Mouse (Mus musculus): ENCODE results near the gene Ift122.

The Ift122 gene

DNA sequence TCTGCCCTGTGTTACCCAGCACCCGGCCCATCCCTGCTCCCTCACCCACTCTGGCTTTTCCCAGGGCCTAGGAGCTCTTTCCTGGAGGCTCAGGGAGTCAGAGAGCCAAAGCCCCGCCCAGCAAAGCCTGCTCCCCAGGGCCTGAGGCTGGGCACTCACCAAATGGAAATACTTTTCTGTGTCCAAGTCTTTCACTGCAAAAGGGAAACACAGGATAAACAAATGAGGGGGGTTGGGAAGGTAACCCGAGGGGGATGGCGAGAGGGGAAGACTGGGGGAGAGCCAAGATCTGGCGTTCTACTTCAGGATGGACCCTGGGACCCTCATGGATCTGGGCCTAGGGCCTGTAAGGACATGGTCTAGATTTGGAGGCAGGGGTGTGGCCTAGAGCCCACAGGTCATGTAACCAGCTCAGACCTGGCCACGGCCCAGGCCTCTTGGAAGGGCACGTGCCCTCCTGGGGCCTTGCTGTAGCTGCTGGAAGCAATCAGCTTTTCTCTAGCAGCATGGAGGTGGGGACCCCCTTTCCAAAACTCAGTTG, 106.0 kb downstream of the Ift122 start:
- no peak for DNase-seq (ENCODE audit: low read depth, low spot score)

DNA sequence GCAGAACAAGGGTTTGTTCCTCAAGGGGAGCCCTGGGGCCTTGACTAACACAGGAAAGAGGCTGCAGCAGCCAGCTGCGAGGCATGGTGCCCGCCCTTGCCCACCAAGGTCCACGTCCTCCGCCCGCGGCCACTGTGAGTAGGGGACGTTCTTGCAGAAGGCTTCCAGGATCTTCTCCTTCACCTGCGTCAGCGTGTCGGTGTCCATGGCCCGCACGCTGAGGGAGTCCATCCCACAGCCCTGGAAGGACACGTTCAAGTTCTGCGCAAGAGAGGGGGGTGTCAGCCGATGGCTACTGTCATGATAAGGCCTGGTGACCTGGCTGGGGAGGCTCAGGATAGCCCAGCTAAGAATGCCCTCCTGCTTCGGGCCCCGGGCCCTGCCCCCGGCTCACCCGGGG, 107.1 kb downstream of the Ift122 start:
- no peak for DNase-seq (ENCODE audit: low read depth, low spot score)

DNA sequence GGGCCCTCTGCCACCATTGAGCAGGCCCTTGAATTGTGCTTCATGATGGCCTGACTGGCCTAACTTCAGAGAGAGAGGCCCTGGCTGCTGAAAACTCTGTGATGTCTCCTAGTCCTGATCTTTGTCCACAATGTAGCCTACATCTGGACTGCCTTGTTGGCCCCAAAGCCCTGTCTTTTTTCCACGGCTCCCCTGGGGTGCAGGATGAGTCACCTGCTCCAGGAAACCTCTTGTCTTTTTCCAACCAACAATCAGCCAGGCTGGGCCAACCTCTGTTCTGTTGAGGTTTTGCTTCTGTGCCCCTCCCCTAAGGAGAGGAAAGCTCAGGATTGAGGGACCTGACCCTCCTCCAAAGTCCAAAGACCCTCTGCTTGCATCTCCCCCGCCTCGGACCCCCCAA, 108.5 kb downstream of the Ift122 start:
- no peak for DNase-seq (ENCODE audit: low read depth, low spot score)

DNA sequence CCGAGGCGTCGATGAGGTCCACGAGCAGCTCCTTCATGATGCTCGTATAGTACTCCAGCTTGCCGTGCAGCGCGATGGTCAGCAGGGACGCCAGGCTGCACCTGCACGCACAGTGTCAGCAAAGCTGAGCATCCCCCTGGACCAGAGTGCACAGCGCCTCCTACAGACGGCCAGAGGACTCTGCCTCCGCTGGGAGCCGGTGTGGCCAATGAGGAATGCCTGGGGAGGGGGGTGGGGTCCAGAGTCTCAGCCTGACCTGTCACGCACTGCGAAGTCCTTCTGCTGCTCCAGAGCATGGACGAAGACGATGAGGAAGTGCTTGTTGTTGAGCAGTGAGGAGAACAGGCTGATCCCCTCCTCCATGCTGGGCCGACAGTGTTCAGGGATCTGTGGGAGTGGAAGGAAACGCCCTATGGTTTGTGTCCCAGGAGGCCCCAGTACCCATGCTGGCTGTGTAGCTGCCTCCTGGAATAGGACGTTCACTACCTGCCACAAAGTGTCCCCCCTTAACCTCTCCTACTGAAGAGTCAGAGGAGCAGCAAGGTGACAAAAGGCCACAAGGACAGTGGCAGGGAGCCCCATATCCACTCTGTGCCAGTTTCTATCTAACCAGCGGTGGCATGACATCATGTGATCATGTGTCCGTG, 109.3 kb downstream of the Ift122 start:
- DNase-seq (ENCODE audit: low read depth, low spot score): no peak

DNA sequence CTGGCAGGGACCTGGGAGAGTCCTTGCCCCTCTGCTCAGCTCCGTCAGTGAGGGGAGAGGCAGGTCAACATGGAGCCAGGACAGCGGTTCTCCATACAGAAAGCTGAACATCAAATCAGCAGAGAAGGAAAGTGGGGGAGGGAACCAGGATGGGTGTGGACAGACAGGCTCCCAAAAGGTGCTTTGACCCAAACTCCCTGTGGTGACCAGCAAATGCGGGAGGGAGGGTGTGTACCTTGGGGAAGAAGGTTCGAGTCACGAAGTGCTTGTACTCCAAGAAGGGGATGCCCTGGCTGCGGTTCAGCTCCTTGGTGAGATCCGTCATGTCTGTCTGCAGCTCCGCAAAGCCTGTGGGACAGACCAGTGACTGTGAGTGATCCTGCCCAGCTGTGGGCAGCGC, 110.4 kb downstream of the Ift122 start:
- no peak for DNase-seq (ENCODE audit: low read depth, low spot score)

DNA sequence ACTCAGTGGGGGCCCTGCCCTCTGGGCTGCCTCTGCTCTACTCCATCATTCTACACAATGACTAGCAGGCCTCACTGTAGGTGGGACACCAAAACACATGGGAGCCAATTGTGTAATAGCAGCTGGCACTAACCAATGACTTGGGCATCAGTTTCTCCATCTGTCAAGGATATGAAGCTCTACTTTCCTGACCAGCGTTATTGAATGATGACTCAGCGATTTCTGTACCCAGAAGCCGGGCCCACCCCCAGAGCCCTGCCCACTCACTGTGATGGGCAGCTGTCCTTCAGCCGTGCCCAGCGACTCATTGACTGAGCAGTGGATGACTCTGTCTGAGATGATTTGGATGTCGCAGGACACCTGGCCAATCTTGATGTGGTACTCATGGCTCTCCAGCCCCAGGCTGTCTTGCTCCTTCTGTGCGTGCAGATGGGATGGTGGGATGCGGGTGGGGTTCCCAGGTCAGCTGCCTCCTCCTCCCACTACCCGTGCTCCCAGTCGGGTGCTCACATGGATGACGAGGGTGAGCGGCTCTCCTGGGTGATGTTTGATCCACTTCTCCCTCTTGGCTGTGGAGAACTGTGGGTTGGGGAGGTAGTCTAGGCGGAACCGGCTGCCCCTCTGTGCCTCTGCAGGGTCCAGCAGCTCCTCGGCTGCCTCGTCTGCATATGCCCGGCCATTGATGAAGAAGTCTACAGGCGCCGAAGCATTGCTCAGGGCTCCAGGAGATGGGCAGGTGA, 113.1 kb downstream of the Ift122 start:
- DNase-seq (ENCODE audit: low read depth, low spot score): no peak

DNA sequence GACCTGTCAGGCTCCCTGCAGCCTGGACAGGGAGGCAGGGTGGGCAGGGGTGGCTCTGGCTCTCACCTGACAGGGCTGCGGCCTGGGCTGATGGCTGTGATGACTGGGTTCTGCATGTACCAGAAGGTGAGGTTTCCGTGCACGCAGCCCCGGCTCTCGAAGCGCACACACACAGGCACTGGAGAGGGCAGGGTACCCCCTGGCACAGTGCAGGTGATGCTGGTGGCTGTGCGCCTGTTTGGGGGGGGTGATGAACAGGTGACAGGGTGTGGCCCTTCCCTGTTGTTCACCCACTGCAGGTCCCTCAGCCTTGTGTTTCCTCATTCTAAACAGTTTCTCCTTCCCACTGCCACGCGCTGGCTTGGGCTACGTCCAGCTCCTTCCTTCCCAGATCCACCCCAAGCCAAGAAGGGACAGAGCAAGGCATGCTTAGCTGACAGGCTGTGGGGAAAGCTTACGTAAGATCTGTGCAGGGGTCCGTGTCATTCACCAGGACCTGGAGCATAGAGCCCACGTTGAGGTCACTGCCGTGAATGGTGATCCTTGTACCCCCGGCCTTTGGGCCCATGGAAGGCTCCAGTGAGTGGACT, 114.1 kb downstream of the Ift122 start:
- DNase-seq (ENCODE audit: low read depth, low spot score): no peak

DNA sequence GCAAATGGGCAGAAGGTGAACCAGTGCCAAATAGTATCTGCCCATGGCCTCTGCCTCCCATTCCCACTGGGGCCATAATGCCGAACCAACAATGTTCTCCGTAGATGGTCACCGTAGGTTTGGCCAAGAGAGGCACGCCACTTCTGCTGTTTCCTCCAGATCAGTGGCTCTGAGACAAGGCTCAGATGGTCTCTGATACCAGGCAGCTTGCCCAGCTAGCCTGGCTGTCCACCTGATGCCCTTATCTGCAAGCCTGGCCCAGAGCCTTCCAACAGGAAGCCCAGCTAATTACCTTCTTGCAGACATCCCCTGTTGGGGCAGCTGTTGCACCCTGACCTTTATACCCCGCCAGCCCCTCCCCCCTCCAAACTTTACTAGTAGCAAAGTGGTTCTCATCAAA, 114.8 kb downstream of the Ift122 start:
- DNase-seq (ENCODE audit: low read depth, low spot score): no peak

DNA sequence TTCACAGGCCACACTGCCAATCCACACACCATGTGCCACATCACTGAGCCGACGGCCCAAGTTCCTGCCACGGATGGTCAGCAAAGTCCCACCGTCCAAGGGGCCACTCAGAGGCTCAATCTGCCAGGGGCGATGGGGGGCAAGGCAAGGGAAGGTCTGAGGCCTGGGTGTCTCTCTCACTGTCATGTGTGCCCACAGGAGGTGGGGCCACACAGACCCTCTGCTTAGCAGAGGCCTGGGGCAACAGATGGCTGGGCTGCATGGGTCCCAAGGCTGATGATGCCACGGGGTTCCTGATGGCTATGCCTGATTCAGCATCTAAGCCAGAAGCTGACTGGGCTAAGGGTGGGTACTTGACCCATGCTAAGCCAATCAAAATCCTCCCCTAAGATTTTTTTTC, 115.4 kb downstream of the Ift122 start:
- DNase-seq (ENCODE audit: low read depth, low spot score): no peak

DNA sequence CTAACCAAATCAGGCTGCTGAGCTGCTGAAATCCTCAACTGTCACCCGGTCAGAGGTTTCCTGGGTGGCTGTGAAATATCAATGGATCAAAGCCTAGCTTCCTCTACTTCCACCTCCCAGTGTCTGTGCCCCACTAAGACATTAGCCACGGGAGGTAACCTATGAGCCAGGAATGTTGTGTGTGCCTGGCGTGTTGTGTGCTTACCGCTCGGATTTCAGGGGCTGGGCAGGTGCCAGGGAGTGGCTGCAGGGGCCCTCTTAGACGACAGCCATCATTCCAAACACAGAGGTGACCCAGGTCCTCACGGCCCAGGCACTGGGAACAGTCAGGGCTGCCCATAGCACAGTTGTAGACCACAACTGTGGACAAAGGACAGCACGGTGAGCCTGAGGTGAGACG, 115.8 kb downstream of the Ift122 start:
- DNase-seq (ENCODE audit: low read depth, low spot score): no peak

DNA sequence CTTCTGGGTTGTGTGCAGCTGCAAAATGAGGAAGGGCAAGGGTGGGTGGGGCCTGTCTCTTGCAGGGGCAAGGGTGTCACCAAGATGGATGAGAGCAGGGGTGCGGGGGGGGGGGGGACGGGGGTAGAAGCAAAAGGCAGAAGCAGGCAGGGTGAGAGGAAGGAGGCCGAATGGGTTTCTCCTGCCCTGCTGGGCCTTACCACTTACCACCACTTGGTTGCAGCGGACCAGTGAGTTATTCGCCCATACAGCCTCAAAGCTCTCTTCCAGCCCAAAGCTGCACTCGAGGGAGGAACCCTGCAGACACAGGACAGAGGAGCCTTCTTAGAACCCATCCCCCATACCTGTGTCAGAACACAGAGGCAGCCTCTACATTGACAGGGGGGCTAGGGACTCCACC, 116.7 kb downstream of the Ift122 start:
- no peak for DNase-seq (ENCODE audit: low read depth, low spot score)

DNA sequence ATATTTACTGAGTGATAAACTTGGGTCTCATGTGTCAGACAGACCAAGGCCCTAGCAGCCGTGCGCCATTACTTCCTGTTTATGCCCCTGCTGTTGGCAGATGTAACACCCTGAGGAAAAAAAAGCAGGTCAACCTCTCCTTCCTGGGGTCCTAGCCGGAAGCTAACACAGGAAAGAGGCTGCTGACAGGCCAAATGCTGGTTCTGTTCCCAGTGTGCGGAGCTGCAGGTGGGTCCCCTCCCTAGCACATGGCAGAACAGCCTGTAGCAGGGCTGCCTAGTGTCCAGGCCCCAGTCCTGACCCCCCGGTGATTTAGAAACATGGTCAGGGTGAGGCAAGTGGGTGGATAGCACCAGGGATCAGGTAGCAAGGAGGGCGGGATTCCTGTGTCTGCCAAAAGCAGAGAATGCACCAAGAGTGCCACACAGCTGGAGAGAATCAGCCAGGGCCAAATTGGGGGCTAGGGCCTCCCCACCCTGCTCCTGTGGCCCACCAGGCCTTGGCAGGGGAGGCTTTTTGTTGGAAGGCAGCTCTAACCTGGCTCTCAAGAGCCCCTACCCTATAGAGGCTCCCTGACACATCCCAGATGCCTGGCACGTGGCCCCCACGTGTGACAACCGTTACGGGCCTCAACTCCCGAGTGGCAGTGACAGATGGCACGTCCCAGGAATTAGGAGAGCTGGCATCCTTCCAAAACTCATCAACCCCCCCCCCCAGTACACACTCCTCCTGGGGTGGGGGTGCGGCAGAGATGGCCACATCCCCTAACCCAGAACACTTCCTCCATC, 118.2 kb downstream of the Ift122 start:
- DNase-seq (ENCODE audit: low read depth, low spot score): no peak

DNA sequence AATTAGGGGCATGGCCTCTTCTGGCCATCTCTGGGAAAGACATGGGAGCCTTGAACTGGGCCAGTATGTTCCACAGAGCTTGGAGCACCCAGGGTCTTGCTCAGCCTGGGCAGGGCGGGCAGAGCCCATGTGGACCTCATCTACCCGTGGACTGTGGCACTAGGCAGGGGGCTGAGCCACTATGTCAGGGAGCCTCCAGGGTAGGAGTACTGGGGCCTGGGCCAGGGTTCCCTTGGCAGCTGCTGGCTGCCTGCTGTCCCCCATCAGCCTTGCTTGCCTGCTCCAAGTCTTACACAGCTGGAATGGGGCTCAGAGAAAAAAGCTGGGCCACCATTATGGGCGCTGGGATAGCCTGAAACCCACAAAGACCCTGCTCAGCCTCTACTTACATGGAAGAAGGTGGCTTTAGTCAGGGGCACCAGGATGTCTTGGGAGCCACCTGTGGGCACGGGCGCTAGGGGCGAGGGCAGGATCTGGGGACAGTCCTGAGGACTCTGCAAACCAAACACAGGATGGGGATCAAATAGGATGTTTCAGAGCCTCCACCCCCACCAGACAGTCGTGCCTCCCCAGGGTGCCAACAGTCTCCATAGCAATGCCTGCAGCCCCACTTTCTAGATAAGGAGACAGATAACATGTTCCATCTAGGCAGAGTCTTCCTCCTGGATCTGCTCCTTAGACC, 119.0 kb downstream of the Ift122 start:
- no peak for DNase-seq (ENCODE audit: low read depth, low spot score)

DNA sequence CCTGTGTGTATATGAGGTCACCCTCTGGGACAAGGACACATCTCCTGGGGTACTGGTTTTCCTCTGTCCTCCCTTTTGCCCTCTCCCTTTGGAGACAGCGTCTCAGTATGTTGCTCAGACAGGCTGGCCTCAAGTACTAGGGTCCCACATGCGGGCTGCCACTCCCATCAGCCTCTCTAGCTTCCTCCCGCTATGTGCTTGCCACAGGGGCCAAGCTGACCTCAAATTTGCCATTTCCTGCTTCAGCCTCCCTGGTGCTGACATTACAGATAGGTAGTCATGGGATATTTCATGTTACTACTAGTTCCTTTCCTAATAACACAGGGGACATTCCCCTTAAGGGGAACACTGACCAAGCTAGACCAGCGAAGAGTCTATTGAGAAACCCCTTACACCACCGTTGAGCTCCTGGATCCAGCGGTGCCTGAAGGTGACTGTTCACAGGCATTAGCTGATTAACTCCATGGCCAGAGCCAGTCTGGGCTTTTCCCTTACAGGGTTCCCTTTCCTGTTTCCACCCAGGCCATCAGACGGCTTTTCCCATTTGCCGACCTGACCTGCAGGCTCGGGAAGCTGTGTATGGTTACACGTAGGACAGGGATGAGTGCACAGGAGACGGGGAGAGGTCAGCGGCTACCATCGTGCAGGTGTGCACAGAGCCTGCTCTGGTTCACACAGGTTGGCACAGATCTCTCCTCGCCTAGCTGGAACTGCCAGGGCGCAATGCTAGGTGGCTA, 120.0 kb downstream of the Ift122 start:
- no peak for DNase-seq (ENCODE audit: low read depth, low spot score)

DNA sequence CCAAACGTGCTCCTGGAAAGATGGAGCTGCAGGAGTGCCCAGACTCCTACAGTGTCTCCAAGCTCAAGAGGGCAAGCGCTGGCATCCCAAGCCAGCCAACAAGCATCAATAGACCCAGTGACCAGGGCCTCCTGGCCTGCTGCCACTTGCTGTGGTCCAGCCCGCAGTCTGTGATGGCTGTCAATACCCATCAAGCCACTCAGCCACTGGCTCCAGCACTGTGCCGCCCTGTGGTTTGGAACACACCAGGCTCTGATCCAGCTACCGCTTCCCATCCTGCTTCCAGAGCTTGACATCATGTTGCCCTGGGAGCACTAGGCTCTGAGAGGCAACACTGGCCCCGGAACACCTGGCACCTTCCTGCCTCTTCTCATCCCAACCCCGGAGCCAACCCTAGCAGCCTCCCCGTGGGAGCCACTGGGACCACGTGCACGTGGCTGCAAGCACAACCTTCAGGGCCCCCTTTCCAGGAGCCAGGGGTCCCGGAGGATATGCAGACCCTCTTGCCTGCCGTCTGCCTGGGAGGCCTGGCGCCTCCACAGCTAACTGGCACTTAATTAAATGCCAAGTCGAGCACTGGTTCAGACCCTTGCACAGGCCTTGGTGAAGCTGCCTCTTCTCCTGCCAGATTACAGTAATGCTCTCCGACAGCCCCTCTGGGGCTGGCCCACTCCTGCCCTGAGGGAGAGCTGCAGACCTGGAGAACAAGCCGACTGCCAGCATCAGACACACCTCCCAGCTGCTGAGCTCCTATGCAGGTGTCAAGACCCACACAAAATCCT, 120.8 kb downstream of the Ift122 start:
- DNase-seq (ENCODE audit: low read depth, low spot score): no peak

DNA sequence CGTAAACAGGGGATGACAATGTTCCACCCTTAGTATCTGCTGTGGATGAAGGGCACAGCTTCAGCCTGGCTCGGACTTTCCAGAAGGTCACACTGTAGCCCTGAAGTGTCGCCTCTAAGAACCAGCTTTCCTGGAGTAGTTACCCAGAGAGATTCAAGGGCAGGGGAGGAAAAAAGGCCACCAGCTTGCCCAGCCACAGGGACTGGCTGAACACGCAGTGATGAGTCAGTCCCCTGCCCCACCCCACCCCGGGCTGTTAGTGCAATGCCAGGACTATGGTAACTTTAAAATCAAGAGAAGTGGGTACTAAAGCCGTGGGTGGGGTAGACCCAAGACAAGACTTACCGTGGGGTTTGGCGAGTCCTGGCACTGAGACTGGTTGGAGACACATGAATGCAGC, 122.3 kb downstream of the Ift122 start:
- DNase-seq (ENCODE audit: low read depth, low spot score): no peak
